Mouse (Mus musculus): ENCODE results near the gene Hes2.

Hes2 gene

DNA sequence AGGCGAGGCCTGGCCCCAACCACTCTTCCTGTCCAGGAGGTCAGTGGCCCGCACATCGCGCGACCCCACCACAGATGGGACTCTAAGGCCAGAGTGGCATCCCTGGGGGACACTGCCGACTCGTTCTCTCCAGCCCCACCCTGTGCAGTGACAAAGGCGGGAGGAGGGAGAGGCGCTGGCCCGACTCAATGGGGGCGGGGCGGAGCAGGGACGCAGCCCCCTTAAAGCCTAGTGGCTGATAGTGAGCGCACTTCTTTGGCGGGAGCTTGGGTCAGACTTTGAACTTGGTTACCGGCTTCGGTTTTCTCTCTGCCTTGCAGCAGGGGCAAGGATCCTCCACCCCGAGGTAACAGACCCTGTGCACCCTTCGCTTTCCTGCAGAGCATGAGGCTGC is 615 bp downstream of the Hes2 start:
- DNase-seq (ENCODE audit: low read depth, low spot score) = no peak

DNA sequence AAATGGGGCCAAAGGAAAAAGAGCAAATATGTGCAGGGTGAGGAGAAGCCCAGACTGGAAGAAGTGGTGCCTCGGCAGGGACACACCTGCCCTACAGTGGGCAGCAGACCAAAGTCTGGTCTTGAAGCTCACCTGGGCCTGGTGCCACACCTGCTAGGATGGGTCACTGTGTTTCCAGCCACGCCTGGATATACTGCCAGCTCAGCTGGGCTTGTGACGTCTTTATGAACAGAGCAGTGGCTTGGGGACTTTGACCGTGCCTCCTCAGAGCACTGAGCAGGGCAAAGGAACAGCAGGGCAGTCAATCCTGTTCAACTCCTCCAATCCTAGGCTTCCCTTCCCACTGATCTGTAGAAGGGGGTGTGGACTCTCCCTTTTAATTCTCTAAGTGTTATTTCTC is 2.1 kb downstream of the Hes2 start:
- no peak for DNase-seq (ENCODE audit: low read depth, low spot score)

DNA sequence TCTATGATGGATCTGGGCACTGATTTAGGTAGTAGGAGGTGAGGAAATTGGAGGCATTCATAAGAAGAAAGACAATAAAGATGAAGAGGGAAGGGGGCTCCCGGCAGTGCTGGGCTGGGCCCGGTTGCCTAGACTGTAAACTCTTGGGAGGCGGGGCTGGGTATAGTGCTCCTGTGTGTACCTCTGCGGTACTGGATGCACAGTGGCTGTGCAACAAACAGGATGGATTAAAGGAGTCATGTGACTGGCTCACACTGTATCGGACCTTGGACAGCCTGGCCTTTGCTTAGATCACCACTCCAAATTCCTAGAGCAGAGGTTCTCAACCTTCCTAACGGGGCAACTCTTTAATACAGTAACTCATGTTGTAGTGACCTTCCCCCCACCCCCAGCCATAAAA is 2.9 kb downstream of the Hes2 start:
- no peak for DNase-seq (ENCODE audit: low read depth, low spot score)

DNA sequence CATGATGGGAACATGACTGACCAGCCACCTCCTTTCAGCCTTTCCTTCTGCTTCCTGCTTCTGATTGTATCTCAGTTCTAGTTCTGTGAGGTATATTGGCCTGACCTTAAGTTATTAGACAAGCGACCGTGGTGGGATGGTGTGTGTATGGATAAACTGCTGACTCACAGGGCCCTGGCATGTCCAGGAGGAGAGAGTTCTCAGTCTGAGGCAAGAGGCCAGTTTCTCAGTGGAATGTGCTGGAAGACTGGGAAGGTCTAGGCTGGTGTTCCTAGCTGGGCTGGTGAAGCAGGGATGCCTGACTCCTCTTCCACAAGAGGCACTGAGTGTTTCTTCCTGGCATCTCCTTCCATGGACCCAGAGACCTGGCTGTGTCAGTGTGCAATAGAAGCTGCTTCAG is 4.1 kb downstream of the Hes2 start:
- no peak for DNase-seq (ENCODE audit: low read depth, low spot score)

DNA sequence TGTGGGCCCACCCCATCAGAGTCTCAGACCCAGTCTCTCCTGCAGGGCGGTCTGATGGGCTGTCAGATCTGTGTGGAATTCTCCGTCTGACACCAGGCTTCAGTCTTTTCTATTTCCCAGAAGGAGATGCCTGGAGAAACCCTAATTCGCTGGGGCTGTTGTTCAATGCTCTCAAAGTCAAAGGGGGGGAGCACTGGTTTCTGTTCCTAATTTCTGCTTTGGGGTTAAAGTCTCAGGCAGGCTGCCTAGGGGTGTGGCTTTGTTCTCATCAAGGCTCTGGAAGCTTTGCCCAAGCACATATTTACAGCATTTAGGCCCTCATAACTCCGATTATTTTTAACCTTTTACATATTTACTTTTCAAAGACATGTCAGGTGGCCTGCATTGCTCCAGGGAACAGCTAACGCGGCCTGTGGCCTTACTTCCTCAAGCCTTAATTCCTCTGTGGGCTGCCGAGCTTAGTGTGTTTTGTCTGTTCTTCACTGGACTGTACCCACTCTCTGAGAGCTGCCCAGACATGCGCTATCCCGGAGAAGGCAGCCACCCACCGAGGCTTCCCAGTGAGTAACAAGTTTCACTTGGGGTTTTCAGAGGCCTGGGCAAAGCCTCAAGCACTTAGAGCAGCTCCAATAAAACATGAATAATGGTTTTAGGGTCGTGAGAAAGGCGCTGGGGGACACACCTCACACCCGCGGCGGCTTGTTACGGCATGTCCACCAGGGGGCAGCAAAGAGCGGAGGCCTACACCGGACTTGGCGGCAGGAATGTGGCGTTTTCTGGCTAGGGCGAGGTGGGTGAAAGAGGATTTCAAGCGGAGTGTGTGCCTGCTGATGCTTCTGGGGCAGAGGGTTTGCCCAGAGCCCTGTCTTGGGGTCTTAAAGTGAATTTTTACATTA is 6.6 kb downstream of the Hes2 start:
- DNase-seq (ENCODE audit: low read depth, low spot score) = peak; percentile 49

DNA sequence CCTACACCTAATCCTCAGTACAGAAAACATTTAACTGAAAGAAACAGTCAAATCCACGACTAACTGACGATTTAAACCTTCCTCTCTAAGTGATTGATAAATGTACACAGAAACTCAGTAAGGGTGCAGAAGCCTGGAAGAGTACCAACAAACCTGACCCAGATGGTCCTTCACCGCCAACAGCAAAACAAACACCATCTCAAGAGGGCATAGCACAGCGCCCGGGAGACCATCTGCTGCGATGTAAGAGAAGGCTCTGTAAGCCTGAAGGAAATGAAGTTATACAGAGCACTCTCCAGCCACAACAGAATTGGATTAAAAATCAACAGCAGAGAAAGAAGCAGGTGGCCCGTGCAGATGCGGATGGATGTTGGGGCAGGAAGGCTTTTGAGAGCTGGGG is 9.4 kb downstream of the Hes2 start:
- no peak for DNase-seq (ENCODE audit: low read depth, low spot score)

DNA sequence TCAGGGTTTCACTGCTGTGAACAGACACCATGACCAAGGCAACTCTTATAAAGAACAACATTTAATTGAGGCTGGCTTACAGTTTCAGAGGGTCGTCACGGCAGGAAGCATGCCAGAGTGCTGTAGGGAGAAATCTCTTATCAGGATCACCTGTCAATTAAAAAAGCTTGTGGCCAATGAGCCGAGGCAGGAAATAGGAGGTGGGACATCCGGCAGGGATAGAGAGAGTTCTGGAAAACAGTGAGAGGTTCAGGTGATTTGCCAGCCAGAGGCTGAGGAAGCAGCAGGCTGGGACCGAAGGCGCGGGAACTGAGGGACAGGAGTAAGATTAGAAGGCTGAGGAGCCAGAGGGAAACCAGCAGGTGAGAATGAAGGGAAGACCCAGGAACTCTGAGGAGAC is 10.4 kb downstream of the Hes2 start:
- no peak for DNase-seq (ENCODE audit: low read depth, low spot score)

DNA sequence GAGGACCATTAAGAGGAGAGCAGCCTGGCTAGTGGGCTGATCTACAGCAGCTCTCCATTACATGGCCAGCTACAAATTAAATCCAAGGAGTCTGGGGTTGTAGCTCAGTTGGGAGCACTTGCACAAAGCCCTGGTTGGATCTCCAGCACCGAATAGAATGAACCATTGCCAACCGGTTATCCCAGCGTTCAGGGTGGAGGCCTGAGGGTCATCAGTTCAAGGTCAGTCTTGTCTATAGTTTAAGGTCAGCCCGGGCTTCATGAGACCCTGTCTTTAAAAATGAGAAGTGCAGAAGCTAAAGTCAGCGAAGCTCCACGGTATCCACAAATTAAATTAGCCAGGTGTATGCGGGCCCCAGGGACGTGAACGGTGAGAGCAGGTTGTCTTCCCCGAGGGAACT is 11.6 kb downstream of the Hes2 start:
- DNase-seq (ENCODE audit: low read depth, low spot score) = no peak

DNA sequence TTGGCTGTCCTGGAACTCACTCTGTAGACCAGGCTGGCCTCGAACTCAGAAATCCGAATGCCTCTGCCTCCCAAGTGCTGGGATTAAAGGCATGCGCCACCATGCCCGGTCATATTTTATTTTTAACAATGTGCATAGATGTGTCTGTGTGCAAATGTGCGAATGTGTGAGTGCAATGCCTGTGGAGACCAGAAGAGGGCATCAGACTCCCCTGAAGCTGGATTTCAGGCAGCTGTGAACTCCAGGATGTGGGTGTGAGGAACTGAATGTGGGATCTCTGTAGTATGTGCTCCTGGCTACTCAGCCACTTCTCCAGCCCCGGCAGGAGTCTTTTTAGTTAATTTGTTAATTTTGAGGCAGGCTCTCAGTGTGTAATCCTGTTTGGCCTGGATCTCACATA is 12.9 kb downstream of the Hes2 start:
- DNase-seq (ENCODE audit: low read depth, low spot score) = no peak

DNA sequence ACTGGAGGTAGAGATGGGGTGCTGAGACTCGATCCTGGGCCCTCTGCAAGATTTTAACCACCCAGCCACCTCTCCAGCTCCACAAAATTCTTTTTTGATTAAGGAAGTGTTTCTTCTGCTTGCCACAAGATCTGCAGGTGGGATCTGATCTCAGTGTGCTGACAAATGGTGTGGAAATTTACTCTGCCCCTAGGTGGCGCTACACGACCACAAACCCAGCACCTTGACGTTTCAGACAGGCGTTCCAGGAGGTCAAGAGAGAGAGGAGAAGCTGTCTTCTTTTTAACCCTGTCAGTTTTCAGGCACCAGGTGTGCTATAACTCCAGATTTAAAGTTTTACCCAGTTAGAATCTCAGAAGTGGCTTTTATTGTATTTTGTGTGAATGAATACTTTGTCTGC is 14.4 kb downstream of the Hes2 start:
- DNase-seq (ENCODE audit: low read depth, low spot score) = peak; percentile 80

DNA sequence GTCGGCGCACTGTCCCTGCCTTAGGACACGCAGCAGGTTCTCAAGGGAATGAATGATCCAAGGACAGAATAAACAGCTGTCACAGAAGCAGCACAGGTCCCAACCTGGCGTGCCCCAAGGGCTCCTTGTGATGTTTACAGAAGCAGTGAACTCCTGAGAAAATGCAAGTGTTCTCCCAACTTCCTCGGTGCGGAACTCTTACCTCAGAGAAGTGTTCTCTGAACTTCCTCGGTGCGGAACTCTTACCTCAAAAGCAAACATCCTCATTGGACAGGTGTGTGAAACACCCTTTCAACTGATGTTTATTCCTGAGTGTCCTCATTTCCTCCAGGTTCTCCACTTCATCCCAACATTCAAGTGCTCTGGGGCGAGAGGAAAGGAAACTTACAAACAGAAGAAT is 15.3 kb downstream of the Hes2 start:
- no peak for DNase-seq (ENCODE audit: low read depth, low spot score)

DNA sequence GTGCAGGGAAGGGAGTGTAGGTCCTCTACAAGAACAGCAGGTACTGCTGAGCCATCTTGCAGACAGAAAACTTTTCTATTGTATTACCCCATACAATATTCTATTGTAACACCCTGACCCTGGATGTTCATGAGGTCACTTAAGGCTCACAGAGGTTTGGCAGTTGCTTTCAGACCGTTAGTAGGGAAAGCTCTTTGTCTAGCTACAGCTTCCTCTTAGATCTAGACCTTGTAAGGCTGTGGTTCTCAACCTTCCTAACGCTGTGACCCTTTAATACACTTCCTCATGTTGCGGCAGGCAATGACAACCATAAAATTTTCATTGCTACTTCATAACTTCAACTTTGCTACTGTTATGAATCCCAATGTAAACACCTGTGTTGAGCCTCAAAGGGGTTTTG is 18.0 kb downstream of the Hes2 start:
- no peak for DNase-seq (ENCODE audit: low read depth, low spot score)

DNA sequence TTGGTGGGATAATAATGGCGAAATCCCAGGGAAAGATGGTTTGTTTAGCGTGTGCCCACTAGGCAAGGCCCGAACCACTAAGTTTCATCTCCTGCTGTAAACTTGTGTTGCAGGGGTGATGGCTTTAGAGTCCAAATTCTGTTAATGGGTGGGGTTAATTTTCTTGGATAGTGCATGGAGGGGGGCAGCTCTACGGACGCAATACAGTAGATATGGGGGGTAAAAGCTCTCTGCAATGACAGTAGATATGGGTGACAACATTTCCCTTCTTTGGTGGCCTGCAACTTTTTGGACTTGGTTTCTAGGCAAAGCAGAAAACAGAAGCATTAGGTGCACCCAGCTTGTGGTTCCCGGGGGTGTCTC is 18.5 kb downstream of the Hes2 start:
- DNase-seq (ENCODE audit: low read depth, low spot score) = no peak

DNA sequence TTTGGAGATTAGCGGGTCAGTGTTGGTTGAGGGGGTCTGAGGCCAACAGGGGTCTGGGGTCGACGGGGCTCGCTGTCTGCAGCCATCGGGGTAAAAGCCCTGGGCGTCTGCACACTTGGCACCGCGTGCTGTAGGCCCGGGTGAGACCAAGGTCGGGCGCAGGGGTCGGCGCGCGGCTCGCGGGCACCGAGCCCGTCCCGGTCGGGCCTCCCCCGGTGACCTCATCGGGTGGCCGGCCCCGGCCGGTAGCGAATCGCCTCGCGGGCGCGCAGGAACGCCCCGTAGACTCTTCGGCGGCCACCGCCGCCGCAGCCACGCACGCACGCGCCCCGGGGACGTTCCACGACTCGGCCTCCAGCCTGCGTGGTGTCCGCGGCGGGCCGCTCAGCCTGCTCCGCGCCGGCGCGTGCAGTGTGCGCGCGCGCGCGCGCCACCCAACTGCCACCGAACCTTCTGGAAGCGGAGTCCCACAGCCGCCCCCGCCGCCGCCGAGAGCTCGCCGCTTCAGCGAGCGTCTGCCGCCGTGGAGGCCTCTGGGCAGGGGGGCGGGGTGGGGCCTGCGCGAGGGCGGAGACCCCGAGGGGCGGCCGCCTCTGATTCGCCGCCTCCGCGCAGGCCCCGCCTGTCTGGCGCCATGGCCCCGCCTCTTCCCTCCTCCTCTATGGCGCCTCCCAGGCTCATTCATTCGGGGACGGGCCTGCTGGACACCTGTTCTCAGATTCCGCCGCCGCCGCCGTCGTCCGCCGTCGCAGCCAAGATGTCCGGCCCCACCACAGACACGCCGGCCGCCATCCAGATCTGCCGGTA is 19.1 kb downstream of the Hes2 start, which contains the start of gene Acot7:
Gene Acot7, plus strand, starts transcription at position 598 of the 807 bp plus-strand sequence.
- peak; percentile 96 for DNase-seq (ENCODE audit: low read depth, low spot score)

DNA sequence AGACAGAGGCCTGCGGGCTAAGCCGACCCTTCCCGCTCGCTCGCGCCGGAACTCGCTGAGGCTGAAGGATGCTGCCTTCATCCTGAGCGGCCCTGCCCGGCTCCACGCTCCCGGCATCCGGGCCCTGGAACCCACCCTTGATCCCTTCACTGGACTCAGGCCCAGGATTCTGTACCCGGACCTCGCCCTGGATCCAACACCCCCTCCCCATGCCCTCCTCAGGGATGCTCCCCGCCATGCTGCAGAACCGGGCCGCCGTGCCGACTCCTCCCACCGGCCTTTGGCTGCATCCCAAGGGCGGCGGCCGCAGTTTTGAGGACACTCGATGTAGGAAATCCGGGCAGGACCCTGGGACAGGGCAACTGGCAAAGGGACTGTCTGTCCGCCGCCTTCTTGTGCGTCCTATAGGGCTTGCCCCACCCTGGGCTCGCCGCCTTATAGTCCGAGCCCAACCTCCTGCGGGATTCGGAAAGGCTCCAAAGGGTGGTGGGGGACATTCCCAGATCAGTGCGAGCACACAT is 19.7 kb downstream of the Hes2 start:
- DNase-seq (ENCODE audit: low read depth, low spot score) = no peak

DNA sequence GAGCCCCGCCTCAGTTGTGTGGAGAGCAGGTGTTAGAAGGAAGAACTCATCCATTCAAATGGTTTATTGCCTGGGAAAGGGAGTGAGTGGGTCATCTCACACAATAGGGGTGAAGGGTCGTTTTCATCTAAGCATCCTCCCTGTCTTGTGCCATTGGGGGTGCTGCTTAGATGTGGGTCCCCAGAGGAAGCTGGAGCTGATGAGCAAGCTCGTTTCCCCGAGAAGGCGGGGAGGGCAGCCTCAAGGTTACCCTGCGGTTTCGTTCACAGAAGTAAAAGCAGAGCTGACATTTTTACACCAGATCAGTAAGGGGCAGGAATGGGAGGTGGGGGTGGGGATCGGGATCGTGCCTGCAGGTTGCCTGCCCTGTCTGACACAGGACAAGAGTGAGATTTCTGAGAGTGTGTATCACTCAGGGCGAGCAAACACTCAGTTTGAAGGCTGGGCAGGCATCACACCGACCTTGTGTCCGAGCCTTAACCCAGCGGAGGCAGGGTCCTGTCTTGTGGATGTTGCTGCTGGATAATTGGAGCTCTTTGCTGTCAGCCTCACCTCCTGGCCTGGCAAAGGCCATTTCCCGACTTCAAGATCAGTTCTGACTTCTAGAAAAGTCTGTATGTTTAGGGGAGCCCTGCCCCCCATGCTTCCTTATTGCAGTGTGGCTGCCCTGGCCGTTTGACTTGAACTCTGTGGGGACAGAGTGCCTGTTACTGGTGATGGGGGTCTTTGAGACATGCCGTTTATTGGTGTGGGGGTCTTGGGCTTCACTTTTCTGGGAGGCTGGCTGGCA is 20.4 kb downstream of the Hes2 start:
- peak; percentile 68 for DNase-seq (ENCODE audit: low read depth, low spot score)

DNA sequence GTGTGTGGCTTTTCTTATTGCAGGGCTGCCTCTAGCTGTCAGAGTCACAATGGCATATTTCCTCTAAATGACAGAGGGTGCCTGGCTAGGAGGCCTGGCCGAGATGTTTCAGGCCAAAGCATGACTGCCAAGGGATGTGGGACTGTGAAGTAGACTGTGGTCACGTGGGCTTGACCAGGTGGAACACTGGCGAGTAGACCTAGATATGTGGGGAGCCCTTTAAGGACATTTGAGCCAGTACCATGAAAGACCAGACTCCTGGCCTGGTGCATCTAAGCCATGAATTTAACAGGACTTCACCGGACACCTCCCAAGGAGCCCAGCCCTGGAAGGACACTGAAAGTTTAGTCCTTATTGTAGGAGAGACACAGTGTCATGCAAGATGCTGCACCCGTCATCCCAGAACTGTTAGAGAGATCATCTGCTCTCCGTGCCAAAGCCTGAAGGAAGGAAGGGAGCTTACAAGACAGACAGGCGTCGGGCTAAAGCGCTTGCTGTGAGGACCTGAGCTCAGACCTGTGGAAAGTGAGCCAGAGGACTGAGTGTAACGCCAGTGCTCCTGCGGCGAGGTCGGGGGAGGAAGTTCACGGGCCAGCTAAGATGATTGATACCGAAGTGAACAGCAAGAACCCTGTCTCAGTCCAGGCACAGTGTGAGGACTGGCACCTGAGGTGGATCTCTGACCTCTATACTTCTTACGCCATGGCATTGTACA is 21.4 kb downstream of the Hes2 start:
- no peak for DNase-seq (ENCODE audit: low read depth, low spot score)

DNA sequence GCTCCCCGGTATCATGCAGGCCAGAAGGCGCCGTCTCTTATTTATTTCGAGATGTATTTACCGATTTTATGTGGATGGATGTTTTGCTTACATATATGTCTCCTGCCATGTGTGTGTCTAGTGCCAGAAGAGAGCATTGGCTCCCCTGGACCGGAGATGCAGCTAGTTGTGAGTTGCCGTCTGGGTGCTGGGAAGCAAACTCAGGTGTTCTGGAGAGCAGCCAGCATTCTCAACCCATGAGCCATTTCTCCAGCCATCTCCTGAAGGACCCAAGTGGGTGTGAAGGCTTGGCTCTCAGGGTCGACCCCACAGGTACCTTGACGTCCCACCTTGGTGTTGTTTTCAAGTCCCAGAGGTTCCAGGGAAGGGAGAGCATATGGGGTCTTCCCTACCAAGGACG is 23.5 kb downstream of the Hes2 start:
- DNase-seq (ENCODE audit: low read depth, low spot score) = no peak

DNA sequence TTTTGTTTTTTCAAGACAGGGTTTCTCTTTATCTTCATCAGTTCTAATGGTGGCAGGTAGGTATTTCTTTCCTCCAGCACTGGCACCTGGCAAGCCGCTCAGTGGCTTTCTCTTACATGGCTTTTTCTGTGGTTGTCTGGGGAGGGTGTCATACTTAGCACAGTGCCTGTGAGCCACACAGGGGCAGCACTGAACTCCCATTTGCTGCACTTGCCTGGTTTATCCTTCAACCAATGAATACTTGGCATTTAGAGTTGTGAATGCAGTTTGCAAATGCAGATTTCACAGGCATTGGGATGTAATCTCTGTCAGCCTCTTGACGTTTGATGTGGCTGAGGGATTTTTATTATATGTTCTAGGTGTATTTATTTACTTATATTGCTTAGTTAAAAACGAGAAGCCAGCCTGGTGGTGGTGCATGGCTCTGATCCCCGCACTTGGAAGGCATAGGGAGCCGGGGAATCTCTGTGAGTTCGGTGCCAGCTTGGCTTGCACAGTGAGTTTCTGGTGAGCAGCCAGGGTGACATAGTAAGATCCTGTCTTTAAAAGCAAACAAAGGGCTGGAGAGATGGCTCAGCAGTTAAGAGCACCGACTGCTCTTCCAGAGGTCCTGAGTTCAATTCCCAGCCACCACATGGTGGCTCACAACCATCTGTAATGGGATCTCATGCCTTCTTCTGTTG is 25.8 kb downstream of the Hes2 start:
- peak; percentile 67 for DNase-seq (ENCODE audit: low read depth, low spot score)

DNA sequence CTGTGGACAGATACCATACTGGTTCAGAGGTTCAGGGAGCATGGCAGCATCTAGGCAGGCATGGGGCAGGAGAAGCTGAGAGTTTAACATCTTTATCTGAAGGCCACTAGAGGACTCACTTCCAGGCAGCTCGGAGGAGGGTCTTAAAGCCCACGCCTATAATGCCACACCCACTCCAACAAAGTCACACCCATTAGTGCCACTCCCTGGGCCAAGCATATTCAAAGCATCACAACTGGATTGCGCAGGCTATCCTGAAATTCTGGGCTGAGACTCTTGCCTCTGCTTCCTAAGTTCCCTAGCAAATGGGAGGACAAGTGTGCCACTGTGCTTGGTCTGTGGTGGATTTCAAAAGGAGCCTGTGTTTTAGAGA is 26.5 kb downstream of the Hes2 start:
- peak; percentile 76 for DNase-seq (ENCODE audit: low read depth, low spot score)
